Mouse (Mus musculus) heart, adult 9 months (tissue): ENCODE data around the gene Izumo1.

ENCODE experiments used
- DNase-seq, 2 experiments: peaks; one replicate each; pipeline ENCODE4 v3.0.0; 2022; ENCODE audit warnings: low spot score in 2 of 2

The Izumo1 gene

DNA sequence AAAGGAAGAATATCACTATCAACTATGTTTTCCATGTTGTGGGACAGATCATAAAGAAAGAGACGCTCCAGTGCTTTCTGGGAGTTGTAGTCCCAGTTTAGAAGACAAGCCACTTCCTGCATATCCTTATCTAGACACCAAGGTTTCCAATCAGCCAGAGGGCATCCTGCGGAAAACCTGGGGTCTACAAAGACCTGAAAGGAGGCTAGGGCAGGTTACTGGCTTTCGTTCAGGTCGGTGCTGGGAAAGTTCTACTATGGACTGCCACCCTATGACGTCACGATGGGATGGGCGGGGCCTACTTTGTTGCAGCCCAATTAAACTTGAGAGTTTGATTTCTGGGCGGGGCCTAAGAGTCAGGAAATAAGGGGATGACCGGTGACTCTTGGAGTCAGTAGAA is at the start of gene Izumo1:
Izumo1 (plus strand) TSS at position 369 of the 400 bp plus-strand sequence.
- peak in 1 of 2 experiments; percentile 51 for DNase-seq

DNA sequence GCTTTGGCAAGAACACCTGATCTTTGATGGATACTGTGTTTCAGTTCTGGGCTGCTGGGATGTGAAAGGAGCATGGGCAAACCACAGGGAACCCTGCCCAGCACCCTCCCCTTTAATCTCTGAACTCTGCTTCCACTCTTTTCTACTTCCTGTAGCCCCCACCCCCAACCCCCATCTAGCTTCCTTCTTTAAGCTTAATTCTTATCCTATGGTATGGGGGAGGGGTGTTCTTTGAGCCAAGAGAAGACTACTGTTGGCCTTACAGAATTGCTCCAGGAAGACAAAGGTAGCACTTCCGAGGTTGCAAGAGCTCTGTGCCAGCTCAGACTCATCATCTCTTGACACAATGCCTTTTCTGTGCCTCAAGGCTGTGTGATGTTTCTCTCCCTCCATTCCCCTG is 49.6 kb upstream of the Izumo1 start:
- DNase-seq = no peak

DNA sequence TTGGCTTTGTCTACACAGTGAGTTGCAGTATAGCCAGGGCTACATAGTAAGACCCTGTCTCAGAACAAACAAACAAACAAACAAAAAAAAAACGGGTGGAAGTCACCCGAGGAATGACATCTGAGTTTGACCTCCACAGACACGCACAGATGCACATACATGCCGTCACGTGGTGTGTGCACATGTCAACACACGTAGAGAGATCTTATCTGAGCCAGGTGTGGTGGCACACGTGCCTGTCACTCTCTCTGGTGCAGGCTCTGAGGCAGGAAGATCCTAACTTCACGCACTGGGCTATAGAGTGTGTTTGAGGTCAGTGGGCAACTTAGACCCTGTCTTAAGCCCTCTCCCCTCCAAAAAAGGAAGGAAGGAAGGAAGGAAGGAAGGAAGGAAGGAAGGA is 47.7 kb upstream of the Izumo1 start:
- no peak for DNase-seq

DNA sequence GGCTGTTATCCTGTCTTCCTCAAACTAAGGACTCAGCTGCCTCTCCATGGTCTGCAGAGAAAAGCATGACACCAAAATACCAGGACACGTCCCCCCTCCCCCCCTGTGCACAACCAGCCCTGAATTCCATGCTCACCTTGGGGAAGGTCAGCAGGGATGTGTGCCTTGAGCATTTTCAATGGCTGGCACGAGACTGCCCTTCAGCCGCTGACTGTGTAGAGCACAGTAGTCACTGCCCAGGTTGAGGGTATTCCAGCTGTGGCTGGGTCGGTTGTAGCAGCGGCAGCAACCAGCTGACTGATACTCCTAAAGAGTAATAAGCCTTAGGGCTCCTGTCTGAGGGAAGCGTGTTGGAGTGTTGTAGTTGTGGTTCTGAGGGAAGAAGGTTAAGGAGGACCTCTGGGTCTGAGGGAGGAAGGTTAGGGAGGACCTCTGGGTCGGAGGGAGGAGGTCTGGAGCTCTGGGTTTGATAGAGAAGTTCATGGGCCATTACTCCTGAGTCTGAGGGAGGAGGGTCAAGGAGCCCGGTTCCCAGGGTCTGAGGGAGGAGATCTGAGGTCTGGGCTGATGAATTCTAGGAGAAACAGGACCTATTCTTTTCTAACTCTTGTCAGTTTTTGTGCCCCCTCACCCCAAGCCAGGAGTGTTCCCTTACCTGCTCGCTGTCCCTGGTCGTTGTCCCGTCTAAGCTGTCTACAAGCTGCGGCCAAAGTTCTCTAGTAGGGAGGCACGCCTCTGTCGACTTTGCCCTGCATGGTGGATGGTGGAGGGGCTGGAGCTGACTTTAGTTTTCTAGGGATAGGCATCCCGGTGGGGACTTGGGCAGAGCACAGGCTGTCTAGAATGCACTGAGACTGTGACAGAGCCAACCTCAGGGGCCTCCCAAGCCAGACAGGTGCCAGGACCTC is 46.9 kb upstream of the Izumo1 start:
- DNase-seq = no peak

DNA sequence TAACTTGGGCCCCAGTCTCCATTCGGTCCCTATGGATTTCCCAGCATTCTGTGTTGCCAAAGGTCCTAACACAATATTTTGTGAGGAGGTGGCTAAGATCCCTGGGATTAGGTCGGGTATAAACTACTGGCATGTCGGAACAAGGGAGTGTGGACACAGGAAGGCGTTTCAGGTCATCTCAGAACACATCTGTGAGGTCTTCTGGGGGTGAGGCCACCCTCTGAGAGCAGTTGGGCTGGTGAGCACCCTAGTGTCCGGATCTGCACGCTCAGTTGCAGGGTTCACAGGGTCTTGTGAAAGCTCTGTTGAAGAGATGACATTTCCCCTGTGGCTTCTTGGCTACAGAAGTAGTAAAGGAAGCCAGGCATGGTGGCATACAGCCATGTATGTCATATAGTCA is 35.7 kb upstream of the Izumo1 start:
- DNase-seq = no peak

DNA sequence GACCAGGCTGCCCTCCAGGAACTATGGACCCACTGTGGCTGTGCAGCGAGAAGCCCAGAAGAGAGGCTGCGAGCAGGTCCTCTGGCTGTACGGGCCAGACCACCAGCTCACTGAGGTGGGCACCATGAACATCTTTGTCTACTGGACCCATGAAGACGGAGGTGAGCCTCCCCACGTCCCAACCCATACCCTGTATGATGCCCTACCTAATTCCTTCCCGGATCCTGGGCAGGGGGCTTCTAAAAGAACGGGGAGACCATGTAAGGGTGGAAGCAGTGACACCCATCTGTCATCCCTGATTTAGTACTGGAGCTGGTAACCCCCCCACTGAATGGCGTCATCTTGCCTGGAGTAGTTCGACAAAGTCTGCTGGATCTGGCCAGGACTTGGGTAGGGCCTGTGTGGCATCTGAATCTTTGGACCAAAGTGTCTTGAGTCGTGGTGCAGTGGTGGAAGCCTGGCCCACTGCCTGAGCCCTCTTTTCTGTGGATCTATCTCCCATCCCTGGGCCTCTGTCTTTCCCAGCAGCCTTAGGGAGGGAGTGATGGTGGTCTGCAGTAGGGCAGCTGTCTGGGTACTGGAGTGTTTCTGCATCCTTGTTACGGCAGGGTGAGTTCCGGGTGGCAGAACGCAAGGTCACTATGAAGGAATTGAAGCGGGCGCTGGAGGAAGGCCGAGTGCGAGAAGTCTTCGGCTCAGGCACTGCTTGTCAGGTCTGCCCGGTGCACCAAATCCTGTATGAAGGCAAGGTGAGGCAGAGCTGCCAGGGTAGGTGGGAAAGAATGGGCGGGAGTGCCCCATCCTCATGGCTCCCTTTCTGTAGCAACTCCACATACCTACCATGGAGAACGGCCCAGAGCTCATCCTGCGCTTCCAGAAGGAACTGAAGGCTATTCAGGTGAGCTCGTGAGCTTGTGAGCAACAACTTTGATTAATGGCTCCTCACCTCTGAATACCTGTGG is 33.7 kb upstream of the Izumo1 start:
- no peak for DNase-seq

DNA sequence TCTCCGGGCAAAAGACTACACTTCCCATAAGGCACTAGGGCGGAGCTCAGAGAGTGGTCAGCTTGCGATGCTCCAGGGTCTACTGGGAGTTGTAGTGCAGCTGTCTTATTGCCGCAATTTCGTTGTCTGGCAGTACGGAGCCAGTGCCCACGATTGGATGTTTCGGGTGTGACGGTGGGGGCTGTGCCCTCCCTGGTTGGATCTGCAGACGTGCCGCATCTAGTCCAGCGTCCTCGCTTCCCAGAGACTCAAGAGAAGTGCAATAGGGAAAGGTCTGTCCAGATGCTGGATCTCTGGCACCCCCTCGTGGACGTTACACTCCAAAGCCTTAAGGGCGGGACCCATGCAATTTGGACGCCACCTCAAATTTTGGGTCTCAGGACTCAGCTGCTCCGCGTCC is 32.4 kb upstream of the Izumo1 start:
- peak; percentile 97 to 98 for DNase-seq

DNA sequence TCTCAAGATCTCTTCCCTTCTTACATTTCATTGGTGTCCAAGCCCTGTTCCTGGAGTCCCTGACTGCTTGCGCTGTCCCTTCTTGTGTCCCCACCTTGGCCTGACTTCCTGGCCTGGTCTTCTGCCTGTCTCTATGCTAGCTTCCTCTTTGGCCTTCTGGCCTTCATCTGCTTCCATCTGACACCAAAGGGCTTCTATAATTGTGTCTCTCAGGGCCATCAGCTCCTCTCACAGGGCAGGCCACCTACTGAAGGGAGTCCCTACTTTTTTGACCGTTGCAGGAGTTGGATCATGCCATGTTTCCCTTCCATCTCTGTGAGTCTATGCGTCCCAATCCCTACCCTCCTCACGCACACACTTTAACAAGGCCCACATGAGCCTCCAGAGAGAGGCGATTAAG is 31.7 kb upstream of the Izumo1 start:
- no peak for DNase-seq

DNA sequence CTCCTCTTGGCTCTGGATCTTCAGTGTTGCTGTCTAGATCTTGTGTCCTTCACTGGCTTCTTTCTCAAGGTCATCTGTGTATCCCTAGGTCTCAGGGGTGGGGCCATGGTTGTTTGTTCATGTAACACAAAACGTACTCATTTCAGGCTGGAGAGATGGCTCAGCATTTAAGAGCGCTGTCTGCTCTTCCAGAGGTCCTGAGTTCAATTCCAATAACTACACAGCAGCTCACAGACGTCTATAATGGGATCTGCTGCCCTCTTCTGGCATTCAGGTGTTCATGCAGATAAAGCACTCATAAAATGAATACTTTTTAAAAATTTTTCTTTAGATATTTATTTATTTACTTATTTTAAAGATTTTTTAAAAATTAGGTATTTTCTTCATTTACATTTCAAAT is 30.7 kb upstream of the Izumo1 start:
- no peak for DNase-seq

DNA sequence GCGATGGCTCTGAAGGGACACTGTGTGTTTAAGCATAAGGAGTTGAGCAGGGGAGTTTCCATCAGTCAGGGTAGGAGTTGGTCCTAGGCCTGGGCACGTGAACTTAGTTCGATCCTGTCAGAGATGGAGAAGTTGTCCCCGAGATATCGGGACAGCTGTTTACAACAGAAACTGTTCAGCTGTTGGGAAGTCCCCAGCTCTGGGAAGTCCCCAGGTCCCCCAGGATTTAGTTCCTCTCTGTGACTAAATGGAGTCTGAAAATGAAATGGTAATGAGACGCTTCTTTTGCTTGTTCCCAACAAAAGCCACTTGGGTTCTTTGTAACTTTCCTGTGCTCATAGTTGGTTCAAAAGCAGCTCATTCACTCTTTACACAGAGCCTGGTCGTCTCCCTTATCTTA is 29.7 kb upstream of the Izumo1 start:
- no peak for DNase-seq

DNA sequence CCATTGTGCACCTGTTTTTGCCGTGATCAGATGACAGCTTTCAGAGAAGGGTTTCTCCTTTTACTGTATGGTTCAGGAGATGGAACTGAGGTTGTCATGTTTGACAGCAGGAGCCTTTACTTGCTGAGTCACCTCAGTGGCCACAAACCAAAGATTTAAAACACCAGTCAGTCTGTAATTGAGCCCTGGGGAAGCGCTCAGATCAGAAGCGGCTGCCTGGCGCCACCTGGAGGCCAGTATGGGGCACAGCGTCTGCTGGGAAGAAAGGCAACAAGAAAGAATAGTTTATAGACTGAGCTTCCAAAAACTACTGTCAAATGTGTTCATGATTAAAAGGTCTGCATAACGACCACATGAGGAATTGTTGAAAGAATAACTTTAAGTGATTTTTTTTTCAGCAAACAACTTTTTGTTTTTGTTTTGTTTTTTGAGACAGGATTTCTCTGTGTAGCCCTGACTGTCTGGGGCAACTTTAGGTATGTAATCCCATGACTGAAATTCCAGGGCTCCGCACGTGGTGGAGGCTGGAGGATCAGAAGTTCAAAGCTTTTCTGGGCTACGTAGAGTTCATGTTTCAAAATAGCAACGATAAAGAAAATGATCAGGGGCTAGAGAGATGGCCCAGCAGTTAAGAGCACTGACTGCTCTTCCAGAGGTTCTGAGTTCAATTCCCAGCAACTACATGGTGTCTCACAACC is 28.3 kb upstream of the Izumo1 start:
- peak; percentile 54 to 56 for DNase-seq

DNA sequence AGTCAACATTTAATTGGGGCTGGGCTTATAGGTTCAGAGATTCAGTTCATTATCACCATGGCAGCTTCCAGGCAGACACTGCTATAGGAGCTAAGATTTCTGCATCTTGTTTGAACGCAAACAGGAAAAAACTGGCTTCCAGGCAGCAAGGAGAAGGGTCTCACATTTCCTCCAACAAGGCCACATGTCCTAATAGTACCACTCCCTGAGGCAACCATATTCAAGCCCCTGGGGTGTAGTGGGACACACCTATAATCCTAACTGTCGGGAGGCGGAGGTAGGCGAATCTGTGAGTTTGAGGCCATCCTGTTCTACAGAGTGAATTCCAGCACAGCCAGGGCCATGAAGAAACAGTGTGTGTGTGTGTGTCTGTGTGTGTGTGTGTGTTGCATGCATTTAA is 26.4 kb upstream of the Izumo1 start:
- DNase-seq = no peak

DNA sequence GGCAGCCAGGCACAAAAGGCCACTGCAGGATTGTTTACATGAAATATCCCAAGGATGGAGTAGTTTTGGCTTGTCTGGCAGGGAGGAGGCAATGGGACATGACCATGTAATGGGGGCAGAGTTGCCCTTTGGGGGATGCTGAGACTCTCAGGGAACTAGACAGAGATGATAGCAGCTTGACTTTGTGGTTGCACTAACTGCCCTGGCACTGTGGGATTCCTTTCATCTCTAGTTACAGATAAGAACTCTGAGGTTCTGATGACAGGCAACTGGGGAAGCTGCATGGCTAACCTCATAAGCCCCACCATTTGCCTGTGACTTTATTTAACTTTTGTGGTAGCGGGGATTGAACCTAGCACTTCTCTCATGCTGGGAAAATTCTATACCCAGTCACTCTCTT is 25.5 kb upstream of the Izumo1 start:
- DNase-seq = no peak

DNA sequence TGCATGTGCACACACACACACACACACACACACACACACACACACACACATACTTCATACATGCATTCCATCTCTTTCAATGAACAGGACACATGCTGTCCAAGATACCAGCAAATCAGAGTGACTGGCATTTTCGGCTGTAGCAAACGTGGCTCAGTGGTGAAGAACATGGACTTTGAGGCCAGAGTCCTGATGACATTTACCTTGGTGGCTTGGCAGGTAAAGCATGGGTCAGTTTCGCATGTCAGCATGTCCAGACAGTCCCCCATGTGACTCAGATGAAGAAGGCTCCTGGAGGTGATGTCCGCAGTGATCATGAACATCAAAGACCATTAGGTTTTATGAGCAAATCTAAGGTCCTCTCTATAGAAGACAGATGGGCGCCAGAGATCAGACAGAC is 24.6 kb upstream of the Izumo1 start:
- DNase-seq = no peak

DNA sequence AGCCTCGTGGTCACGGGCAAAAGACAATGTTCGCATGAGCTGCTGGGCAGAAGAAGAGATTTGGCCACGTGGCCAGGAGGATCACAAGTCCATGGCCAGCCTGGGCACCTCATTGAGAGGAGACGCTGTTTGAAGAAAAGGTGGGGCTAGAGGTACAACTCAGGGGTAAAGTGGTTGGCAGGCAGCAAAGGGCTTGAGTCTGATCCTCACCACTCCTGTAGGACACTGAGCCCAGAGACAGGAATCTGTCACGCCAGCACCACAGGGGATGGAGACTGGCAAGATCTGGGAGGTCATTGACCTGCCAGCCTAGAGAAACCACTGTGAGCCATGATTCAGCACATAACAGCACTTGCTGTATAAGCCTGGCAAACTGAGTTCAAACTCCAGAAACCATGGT is 24.1 kb upstream of the Izumo1 start:
- no peak for DNase-seq

DNA sequence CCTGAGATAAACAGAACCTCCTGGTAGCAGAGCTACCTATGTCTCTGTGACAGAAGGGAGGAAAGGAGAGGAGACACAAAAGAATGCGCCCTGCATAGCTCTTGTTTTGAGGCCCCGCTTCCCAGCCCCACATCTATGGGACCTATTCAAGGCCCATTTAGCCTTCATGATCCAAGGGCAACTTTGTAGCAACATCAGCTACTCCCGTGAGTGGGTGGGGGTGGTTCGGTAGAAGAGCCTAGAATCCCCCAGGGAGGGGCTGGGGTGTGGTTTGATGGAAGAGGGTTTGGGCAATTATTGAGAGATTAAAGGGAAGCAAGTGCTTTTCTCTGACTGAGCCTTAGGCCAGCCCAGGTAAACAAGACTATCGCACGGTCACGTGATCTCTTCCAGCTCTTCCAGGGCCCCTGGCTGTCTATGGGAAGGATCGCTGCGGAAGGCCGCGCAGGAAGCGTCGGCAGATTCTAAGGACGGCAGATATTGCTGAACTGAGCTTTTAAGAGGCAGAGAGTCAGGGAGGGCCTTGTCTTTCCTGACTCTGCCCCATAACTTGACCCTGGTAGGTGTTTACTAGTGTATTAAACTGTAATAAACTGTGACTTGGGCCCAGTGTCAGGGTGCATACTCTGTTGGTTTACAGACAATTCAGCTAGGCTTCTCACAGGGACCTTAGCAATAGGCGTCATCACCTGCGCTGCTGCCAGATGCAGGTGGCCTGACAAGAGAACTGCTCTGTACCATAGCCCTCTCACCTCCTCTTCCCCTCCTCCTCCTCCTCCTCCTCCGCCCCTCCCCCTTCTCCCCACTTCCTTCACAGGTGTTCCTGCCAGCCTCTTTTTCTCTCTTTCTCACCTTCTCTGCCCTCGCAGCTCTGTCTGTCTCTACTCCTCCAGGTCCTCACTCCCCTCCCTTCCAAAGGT is 22.4 kb upstream of the Izumo1 start:
- no peak for DNase-seq

DNA sequence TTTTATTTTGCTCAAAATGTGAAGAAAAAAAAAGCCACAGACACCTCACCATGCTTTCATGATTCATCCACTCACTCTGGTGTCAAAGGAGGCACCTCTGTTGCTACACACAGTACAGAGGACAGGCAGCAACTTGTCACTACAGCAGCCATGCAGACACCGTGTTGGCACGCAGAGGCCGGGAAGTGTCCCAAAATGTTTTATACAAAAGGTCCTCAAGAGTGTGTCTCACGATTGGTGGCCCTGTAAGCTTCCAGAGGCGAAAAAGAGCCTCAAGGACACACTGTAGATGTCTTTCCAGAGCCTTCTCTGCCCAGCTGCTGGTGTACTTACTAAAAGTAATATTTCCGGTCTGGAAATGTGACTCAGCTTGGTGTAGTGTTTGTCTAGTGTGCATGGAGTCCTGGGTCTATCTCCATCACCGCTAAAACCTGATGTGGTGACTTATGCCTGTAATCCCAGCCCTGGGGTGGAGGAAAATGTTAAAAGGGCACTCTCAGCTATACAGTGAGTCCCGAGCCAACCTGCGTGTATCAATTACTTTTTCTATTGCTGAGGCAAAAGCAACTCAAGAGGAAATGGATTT is 15.8 kb upstream of the Izumo1 start:
- DNase-seq = no peak

DNA sequence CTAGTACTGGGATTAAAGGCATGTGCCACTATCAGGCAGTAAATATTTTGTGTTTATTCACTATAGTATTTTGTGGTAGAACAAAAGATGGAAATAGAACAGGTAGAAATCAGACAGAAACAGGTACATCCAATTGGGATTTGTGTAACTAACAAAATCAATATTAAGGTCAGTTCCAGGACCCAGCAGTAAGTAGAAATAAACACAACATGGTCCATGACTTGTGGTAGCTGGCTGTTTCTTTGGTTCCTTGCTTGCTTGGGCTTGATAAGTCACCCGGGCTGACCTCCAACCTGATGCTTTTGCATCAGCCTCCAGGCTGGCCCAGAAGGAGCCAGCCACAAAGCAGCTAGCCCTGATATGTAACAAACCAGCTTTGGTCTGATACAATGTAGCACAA is 12.1 kb upstream of the Izumo1 start:
- no peak for DNase-seq

DNA sequence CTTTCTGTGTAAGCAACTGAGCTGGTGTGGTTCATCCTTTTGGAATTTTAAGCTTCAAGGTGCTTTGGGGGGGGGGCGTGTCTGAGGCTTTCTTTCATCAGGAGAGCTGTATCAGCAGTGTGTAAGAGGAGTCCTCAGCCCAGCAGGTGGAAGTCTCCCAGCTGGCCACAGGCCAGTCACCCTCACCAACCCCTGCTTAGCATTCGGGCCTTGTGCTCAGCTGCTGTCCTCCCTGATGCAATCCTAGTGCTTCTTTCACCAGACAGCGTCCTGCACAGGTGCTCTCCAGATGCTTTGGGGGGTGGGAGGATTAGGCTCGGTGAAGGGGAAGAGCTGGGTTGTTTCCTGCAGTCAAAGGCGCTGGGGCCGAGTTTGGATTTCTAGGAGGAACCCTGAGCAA is 5.3 kb upstream of the Izumo1 start:
- DNase-seq = no peak

DNA sequence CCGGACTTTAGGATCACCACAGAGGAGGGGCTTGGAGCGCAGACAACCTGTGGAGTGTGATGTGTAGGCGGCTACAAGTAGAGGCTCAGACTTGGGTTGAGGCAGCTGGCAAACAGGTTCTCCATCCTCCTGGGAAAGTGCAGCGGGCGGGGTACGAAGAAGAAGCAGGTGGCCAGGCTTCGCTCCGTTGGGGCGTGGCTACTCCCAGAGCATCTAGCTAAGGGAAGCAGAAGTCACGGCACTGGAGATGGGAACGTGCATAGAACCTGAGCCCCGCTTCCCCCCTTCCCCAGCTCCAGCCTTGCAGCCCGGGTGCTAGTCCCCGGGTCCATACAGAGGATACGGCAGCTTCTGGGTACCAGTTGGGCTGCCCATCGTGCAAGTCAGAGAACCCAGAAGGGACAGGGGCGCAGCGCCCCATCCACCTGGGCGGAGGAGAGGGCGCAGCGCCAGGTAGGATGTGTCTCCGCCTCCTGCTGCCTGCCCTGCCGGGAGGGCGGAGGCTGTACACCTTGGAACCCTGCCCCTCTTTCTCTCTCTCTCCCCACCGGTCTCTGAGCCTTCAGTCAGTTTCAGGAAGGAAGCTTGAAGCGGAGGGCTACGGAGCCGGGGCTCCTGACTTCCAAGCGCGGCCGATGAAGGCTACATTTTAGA is 4.4 kb upstream of the Izumo1 start, which contains the start of gene Fut1:
Fut1 (plus strand) TSS at position 248 of the 654 bp plus-strand sequence.
- DNase-seq = no peak
